Mouse (Mus musculus) heart, postnatal 14 days (tissue): ENCODE data around the gene Gm7929. TPM values are rescaled to one million over a fixed set of nuclear protein-coding genes. Genes with fewer than 3 reads are reported as not detected.
A peak's percentile ranks its signal among the peaks of the same experiment; 100 is the strongest.
"Not testable (repeated sequence)": the region's sequence is repeated elsewhere in the genome, so short reads cannot be mapped to it uniquely, and the experiment has no call there.

ENCODE experiments used
- DNase-seq, 2 experiments: peaks; one replicate each; pipeline ENCODE4 v3.0.0; 2021 to 2022
- intact Hi-C: fragments of 180-260 bp; cut with DNase I; formaldehyde crosslinking; loops from one replicate; pipeline ENCODE4 v1.15.1; 2025
- long read RNA-seq, 2 experiments: library from polyadenylated mRNA; stranded (forward); transcript quantifications; one replicate each; pipeline ENCODE4 v2.0.0; 2021
- total RNA-seq, 2 experiments: library from RNA; stranded (reverse); gene quantifications; 2 replicates each; pipeline ENCODE4 v1.2.3; 2021

Gm7929 gene
- not detected for total RNA-seq
- long read RNA-seq, experiment 1: 0 reads
- long read RNA-seq, experiment 2: 0 reads

DNA sequence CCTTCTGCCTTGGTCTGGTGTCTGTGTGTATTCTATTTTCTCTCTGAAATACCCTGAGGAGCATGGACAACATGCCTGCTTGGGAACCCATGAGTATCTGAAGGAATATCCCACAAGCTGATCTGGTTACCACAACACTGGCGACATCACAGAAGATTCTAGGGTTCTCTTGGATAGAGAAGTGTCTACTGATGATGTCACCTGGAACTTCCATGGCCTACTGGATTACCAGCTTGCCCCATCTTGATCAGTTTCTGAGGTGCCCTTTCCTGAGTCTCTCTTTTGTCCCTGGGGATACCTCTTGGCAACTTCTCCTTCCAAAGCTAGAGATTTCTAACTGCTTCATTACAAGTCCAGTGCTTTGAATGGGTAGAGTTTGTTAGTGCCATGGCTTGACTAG is at the start of gene Gm7929:
Gene Gm7929, minus strand, starts transcription at position 101 of the 400 bp plus-strand sequence.
- intact Hi-C loops, DNase-seq: not testable (repeated sequence)

DNA sequence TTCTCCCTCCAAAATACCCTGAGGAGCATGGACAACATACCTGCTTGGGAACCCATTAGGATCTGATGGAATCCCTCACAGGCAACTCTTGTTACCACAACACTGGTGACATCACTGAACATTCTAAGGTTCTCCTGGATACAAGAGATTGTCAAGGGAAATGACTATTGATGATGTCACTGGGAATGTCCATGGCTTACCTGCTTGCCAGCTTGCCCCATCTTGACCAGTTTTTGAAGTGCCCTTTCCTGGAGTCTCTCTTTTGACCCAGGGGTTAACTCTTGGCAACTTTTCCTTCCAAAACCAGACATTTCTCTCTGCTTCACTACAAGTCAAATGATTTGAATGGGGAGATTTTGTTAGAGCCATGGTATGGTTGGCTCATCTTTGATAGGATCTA is 21.9 kb upstream of the Gm7929 start, which contains the start of gene Gm47189:
Gene Gm47189, minus strand, starts transcription at position 101 of the 400 bp plus-strand sequence.
- DNase-seq, intact Hi-C loops: not testable (repeated sequence)

DNA sequence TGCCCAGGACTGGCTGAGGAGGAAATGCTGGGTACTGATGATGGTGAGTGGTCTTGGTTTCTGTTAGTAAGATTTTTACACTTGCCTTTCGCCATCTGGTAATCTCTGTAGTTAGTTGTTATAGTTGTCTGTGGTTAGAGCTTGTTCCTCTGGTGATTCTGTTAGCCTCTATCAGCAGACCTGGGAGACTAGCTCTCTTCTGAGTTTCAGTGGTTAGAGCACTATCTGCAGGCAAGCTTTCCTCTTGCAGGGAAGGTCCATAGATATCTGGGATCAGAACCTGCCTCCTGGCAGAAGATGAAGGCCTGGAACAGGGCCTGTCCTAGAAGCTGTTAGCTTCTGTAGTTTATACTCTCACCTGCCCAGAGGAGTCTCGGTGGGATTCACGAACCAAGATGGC is 5.5 kb upstream of the Gm7929 start:
- DNase-seq: peak in 1 of 2 experiments; percentile 0
- intact Hi-C loops: not testable (repeated sequence)

DNA sequence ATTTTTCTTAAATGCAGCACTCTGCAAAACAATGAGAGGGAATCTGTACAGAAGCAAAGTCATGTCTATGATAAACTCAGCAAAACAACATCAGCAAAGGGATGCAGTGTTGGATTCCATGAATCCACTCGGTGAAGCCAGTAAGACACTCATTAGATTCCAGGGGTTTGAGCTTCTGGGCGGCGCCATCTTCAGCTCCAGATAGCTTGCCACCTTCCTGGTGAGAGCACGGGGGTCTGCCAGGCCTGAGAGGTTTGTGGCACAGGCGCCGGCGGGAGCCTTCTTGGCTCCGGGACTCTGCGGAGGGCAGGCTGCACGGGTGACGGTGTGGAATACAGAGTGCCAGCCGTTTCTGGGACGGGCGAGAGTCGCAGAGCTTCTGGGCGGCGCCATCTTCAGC is 27.0 kb downstream of the Gm7929 start:
- DNase-seq, intact Hi-C loops: not testable (repeated sequence)

DNA sequence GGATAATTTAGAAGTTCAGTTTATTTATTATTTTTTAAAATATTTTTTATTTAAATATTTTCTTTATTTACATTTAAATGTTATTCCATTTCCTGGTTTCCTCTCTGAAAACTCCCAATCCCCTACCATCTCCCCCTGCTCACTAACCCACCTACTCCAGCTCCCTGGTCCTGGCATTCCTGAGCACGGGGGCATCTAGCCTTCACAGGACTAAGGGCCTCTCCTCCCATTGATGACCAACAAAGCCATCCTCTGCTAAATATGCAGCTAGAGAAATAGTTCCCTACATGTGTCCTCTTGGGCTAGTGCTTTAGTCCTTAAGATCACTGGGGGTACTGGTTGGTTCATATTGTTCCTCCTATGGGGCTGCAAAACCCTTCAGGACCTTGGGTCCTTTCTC is 33.2 kb downstream of the Gm7929 start:
- DNase-seq, intact Hi-C loops: not testable (repeated sequence)

DNA sequence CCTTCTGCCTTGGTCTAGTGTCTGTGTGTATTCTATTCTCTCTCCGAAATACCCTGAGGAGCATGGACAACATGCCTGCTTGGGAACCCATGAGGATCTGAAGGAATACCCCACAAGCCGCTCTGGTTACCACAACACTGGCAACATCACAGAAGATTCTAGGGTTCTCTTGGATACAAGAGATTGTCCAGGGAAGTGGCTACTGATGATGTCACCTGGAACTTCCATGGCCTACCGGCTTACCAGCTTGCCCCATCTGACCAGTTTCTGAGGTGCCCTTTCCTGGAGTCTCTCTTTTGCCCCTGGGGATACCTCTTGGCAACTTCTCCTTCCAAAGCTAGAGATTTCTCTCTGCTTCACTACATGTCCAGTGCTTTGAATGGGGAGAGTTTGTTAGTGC is 48.6 kb downstream of the Gm7929 start, which contains the start of gene Gm8068:
Gene Gm8068, minus strand, starts transcription at position 101 of the 400 bp plus-strand sequence.
- intact Hi-C loops, DNase-seq: not testable (repeated sequence)

Other genes with a start within 250 kb of the Gm7929 start
- gene Gm7970, start 195.0 kb downstream of the Gm7929 start, total RNA-seq: not detected
- not detected for gene 1700049E17Rik2, start 177.4 kb downstream of the Gm7929 start, total RNA-seq
- not detected for gene Gm3072, start 126.0 kb downstream of the Gm7929 start, total RNA-seq
- gene Gm3676, start 104.1 kb downstream of the Gm7929 start, total RNA-seq: not detected
- not detected for gene Gm8068, start 48.7 kb downstream of the Gm7929 start, total RNA-seq
- not detected for gene Gm47189, start 21.8 kb upstream of the Gm7929 start, total RNA-seq
- not detected for gene Gm7980, start 156.7 kb upstream of the Gm7929 start, total RNA-seq
- gene 1700049E17Rik1, start 174.3 kb upstream of the Gm7929 start, total RNA-seq: not detected
- not detected for gene 1700024B05Rik, start 193.4 kb upstream of the Gm7929 start, total RNA-seq
- not detected for gene Gm6401, start 217.3 kb upstream of the Gm7929 start, total RNA-seq
- not detected for gene Gm3543, start 232.7 kb upstream of the Gm7929 start, total RNA-seq